Mouse (Mus musculus) embryonic fibroblast, embryonic 13.5 days (primary cell): ENCODE results near the gene Rimbp2. TPM values are rescaled to one million over a fixed set of nuclear protein-coding genes. Genes with fewer than 3 reads are reported as not detected.
"Not testable (repeated sequence)": the region's sequence is repeated elsewhere in the genome, so short reads cannot be mapped to it uniquely, and the experiment has no call there.

Experiments used
- H3K27ac ChIP-seq: 2 replicates; pipeline ENCODE4 v1.5.1; 2012; ENCODE audit warnings: low read length, control low read depth, inconsistent platforms; ENCODE audit not compliant: insufficient read depth
- H3K4me1 ChIP-seq: 2 replicates; pipeline ENCODE4 v1.6.1; 2011; ENCODE audit warnings: low read length; ENCODE audit not compliant: control insufficient read depth, insufficient read depth
- H3K4me3 ChIP-seq: 2 replicates; pipeline ENCODE4 v1.5.1; 2011; ENCODE audit warnings: mild to moderate bottlenecking, control low read depth, low read length; ENCODE audit not compliant: insufficient read depth
- CTCF ChIP-seq: IDR thresholded peaks from 2 replicates; pipeline ENCODE4 v1.5.1; 2011; ENCODE audit warnings: mild to moderate bottlenecking, control low read depth, low read length, moderate library complexity, borderline replicate concordance; ENCODE audit not compliant: insufficient read depth
- POLR2A ChIP-seq: IDR thresholded peaks from 2 replicates; pipeline ENCODE4 v1.6.1; 2011; ENCODE audit warnings: low read depth, mild to moderate bottlenecking, control low read depth, low read length, moderate library complexity
- polyA plus RNA-seq: library from polyadenylated mRNA; stranded (reverse); fragments of >200 nt; gene quantifications from 2 replicates; pipeline ENCODE4 v1.2.4, GENCODE M21; 2011; ENCODE audit warnings: low read depth; ENCODE audit not compliant: missing spikeins, insufficient read length

Gene Rimbp2
- polyA plus RNA-seq, result not detected in 2 replicates

- TF ChIP-seq POLR2A (no peak), CTCF (no peak)
- H3K4me3 ChIP-seq, result no peak within 1 kb of the TSS; the same call in 1 of the 2 replicates
- no peaks in the 10 kb centered on the region for H3K4me1 ChIP-seq
- H3K27ac ChIP-seq, result no peak within 1 kb of the TSS
Measured at GRCm38 (mm10) chr5:128953278-128954070, at the start of gene Rimbp2. Gene Rimbp2, minus strand, starts transcription at chr5:128953486.

GRCm38 (mm10) chr5:129002571-129003011, 49.3 kb upstream of the Rimbp2 start:
- Histone ChIP-seq H3K27ac (no peak overlapping the region), H3K4me1 (0 out of 2 replicates have a peak, but pooled peaks cover 6% of the 10 kb centered on the region)
- no peak for TF ChIP-seq CTCF
- TF ChIP-seq POLR2A, result no peak

DNA sequence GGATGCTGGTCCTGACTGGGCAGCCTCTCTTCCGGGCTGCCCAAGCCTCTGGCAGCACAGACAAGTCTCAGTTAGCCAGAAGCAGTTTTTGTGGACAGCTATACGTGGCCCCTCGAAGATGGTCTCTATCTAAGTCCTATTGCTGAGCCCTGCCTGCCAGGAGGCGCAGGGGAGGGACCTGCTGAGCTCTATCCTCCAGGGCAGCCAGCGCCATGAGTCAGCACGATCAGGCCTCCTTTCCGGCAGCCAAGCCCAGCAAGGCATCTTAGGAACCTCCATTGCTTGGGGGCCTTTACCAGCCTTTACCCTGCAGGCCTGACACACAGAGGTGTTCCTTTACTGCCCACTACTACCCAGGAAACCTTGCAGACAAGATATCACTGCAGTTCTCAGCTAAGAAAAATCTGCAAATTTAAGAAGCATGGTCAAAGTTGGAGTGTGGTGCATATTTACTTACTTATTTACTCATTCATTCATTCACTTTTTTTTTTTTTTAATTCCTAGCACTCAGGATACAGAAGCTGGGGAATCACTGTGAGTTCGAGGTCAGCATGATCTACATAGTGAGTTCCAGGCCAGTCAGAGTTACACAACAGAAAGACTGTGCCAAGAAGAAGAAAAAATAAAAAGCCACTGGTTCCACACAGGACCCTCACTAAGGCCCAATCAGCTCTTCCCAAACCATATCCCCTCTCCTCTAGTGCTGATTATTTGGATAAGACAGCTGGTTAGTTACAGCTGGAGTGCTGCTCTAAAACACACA, 47.6 kb upstream of the Rimbp2 start:
- Histone ChIP-seq H3K4me3 (no peak overlapping the region), H3K4me1 (0 out of 2 replicates have a peak, but pooled peaks cover 3% of the 10 kb centered on the region), H3K27ac (peak overlapping the region; percentile 54; the same call in 1 of the 2 replicates)
- TF ChIP-seq POLR2A, result no peak
- TF ChIP-seq CTCF, result no peak

More at GRCm38 (mm10) chr5:129002571-129003011, 49.3 kb upstream of the Rimbp2 start:
- no peak overlapping the region for H3K4me3 ChIP-seq

- H3K4me3 ChIP-seq, result no peak overlapping the region
- no peak for TF ChIP-seq CTCF
- TF ChIP-seq POLR2A, result no peak
- no peak overlapping the region for H3K27ac ChIP-seq
- no peaks in the 10 kb centered on the region for H3K4me1 ChIP-seq
Measured at GRCm38 (mm10) chr5:128987141-128987954, 34.1 kb upstream of the Rimbp2 start.

DNA sequence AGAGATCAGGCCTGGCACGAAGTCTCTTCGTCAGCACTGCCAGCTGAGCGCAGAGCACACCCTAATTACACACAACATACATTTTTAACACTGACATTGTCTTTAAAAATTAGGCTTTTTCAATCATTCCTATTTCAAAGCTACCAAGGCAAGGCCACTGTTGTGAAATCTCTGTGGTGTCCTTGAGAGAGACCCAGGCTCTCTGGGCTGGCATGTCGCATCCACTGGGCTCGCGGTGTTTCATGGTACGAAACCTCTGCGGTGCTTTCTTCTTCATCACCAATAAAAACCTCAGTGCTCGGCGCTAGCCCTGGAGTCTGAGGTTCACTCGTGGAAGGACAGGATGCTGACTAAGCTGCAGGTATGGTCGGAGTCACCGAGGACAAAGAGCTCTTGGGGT, 32.7 kb upstream of the Rimbp2 start:
- Histone ChIP-seq H3K27ac (no peak overlapping the region), H3K4me1 (no peaks in the 10 kb centered on the region), H3K4me3 (no peak overlapping the region)
- TF ChIP-seq CTCF, result no peak
- TF ChIP-seq POLR2A, result no peak

GRCm38 (mm10) chr5:128984536-128984935, 31.2 kb upstream of the Rimbp2 start:
- no peak overlapping the region for H3K4me3 ChIP-seq

DNA sequence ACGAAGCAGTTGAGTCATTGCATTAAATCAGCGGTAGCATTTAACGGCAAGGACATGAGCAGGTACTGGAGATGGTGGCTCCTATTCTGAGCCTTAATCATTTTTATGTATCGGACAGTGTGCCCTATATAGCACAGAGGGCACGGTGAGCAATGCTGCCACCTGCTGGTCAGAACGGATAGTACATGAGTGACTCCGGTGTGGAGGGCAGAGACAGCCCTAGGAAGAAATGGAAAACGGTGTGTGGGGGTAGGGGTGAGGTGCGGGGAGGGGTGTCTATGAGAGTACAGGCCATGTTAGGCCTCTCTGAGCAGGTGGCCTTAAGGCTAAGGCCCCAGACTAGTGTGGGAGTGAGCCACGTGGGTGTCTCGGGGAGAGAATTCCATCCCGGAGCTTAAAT, 28.3 kb upstream of the Rimbp2 start:
- TF ChIP-seq POLR2A (no peak), CTCF (peak; percentile 97)
- H3K27ac ChIP-seq, result no peak overlapping the region
- H3K4me3 ChIP-seq, result no peak overlapping the region
- H3K4me1 ChIP-seq, result no peaks in the 10 kb centered on the region

More at GRCm38 (mm10) chr5:128984536-128984935, 31.2 kb upstream of the Rimbp2 start:
- H3K4me1 ChIP-seq, result no peaks in the 10 kb centered on the region
- TF ChIP-seq POLR2A, result no peak
- TF ChIP-seq CTCF, result no peak
- no peak overlapping the region for H3K27ac ChIP-seq

DNA sequence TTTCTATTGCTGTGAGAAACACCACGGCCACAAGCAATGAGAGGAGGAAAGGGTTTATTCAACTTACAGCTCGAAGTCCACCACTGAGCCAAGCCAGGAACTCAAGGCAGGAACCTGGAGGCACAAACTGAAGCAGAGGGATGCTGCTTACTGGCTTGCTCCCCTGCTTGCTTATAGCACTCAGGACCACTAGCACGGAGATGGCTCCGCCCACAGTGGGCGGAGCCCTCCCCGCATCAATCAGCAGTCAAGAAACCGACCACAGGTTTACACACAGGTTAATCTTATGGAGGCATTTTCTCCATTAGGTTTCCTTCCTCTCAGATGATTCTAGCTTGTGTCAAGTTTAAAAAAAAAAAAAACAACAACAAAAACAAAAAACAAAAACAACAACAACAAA, 27.6 kb upstream of the Rimbp2 start:
- H3K27ac ChIP-seq, result no peak overlapping the region
- no peak for TF ChIP-seq POLR2A
- no peak for TF ChIP-seq CTCF
- H3K4me3 ChIP-seq, result no peak overlapping the region
- no peaks in the 10 kb centered on the region for H3K4me1 ChIP-seq

GRCm38 (mm10) chr5:128978957-128979356, 25.7 kb upstream of the Rimbp2 start:
- H3K27ac ChIP-seq, result no peak overlapping the region
- H3K4me1 ChIP-seq, result no peaks in the 10 kb centered on the region
- TF ChIP-seq CTCF (no peak), POLR2A (no peak)
- H3K4me3 ChIP-seq, result no peak overlapping the region

- not testable (repeated sequence) for H3K27ac ChIP-seq, H3K4me1 ChIP-seq, H3K4me3 ChIP-seq
Measured at GRCm38 (mm10) chr5:128977466-128977865, 24.2 kb upstream of the Rimbp2 start.
